Mouse (Mus musculus): ENCODE measurements around the gene Tgif2lx1. TPM values are rescaled to one million over a fixed set of nuclear protein-coding genes. Genes with fewer than 3 reads are reported as not detected.
"Not testable (repeated sequence)": the region's sequence is repeated elsewhere in the genome, so short reads cannot be mapped to it uniquely, and the experiment has no call there.

The Tgif2lx1 gene
- polyA plus RNA-seq (2015; fragmentation: Nextera tagmentation; extraction: Ambion mirVana): not detected in 2 replicates

- H3K9me3 ChIP-seq; H3K9ac ChIP-seq (replicated peaks); H3K27me3 ChIP-seq; H3K36me3 ChIP-seq; H3K4me1 ChIP-seq; H3K4me3 ChIP-seq; H3K4me2 ChIP-seq (replicated peaks); ATAC-seq (replicated peaks); H3K27ac ChIP-seq (replicated peaks): not testable (repeated sequence)
- WGBS: no CpG with 5 or more reads among the region's 5 CpGs
Observed at GRCm38 (mm10) chrX:118480637-118481036, at the start of gene Tgif2lx1. Gene Tgif2lx1 (minus strand): TSS chrX:118480737.

Other genes starting within 250 kb of the Tgif2lx1 start
- not detected in 2 replicates for gene Tgif2lx2, start 53.5 kb downstream of the Tgif2lx1 start, polyA plus RNA-seq (2015; fragmentation: Nextera tagmentation; extraction: Ambion mirVana)